Mouse (Mus musculus) forebrain, embryonic 11.5 days (tissue): ENCODE data around the gene Ppp2r5e. TPM values are rescaled to one million over a fixed set of nuclear protein-coding genes. Genes with fewer than 3 reads are reported as not detected.

Source experiments
- ATAC-seq: fragments of 200-750 bp; cut with Nextera tagmentation; replicated peaks from 2 replicates; pipeline ENCODE4 v1.8.0; 2017; ENCODE audit warnings: moderate TSS enrichment; ENCODE audit not compliant: low FRiP score
- DNase-seq: peaks from one replicate; pipeline ENCODE4 v3.0.0-alpha.2; 2017; ENCODE audit warnings: low spot score
- H3K27ac ChIP-seq: fragments of 300-500 bp; sonication (generic); 2 replicates; pipeline ENCODE4 v1.5.1; 2014; ENCODE audit warnings: low read depth, low read length
- H3K27me3 ChIP-seq: fragments of 300-500 bp; sonication (generic); 2 replicates; pipeline ENCODE4 v1.6.1; 2014; ENCODE audit warnings: mild to moderate bottlenecking, low read length, mixed read lengths; ENCODE audit not compliant: control insufficient read depth, insufficient read depth
- H3K36me3 ChIP-seq: fragments of 300-500 bp; sonication (generic); 2 replicates; pipeline ENCODE4 v1.6.1; 2014; ENCODE audit warnings: mild to moderate bottlenecking, low read length, moderate library complexity, mixed read lengths; ENCODE audit not compliant: control insufficient read depth, insufficient read depth
- H3K4me1 ChIP-seq: fragments of 300-500 bp; sonication (generic); replicated peaks from 2 replicates; pipeline ENCODE4 v1.6.1; 2014; ENCODE audit warnings: low read length, mixed read lengths; ENCODE audit not compliant: control insufficient read depth, insufficient read depth
- H3K4me2 ChIP-seq: fragments of 300-500 bp; sonication (generic); 2 replicates; pipeline ENCODE4 v1.6.1; 2014; ENCODE audit warnings: low read depth, mild to moderate bottlenecking, low read length, moderate library complexity, mixed read lengths; ENCODE audit not compliant: severe bottlenecking
- H3K4me3 ChIP-seq: fragments of 300-500 bp; sonication (generic); 2 replicates; pipeline ENCODE4 v1.5.1; 2014; ENCODE audit warnings: low read depth, low read length
- H3K9ac ChIP-seq: fragments of 300-500 bp; sonication (generic); 2 replicates; pipeline ENCODE4 v1.6.1; 2014; ENCODE audit warnings: low read length
- H3K9me3 ChIP-seq: fragments of 300-500 bp; sonication (generic); 2 replicates; pipeline ENCODE4 v1.6.1; 2016; ENCODE audit warnings: low read length, mixed read lengths; ENCODE audit not compliant: control insufficient read depth
- WGBS: fragments of 180-500 bp; shearing (Covaris S2); extraction: QIAGEN DNeasy Blood & Tissue Kit; methylation state at CpG from one replicate; pipeline ENCODE4 v1.1.7; 2014; 5-methylcytosine and 5-hydroxymethylcytosine counted together
- polyA plus RNA-seq: library from polyadenylated mRNA; unstranded; fragments of >200 nt; fragmentation: Nextera tagmentation; extraction: Ambion mirVana; gene quantifications from 2 replicates; pipeline ENCODE4 v1.2.1, GENCODE M21; 2014

Gene Ppp2r5e
- polyA plus RNA-seq, 1 experiment from 2014 or later: 26.1 TPM

- no peaks in the 10 kb centered on the region for H3K27me3 ChIP-seq
- no peak overlapping the region for H3K4me2 ChIP-seq
- H3K27ac ChIP-seq: no peak overlapping the region
- no peaks in the 10 kb centered on the region for H3K9me3 ChIP-seq
- no peaks in the 10 kb centered on the region for H3K36me3 ChIP-seq
- H3K9ac ChIP-seq: no peak overlapping the region
- 86% methylated on average over 7 of the region's 7 CpGs for WGBS
- no peak overlapping the region for H3K4me3 ChIP-seq
- DNase-seq: no peak
- H3K4me1 ChIP-seq: no peaks in the 10 kb centered on the region
- no peak for ATAC-seq
These were observed 171.7 kb downstream of the Ppp2r5e start for GRCm38 (mm10) chr12:75424359-75424758.

GRCm38 (mm10) chr12:75416681-75417080 is 179.4 kb downstream of the Ppp2r5e start, which contains the start of gene Gphb5:
TSS of gene Gphb5 (minus strand) at chr12:75416781.
- H3K27me3 ChIP-seq: no peaks in the 10 kb centered on the region
- no peak within 1 kb of the TSS for H3K9ac ChIP-seq
- H3K4me3 ChIP-seq: no peak within 1 kb of the TSS
- WGBS: 87% methylated on average over 4 of the region's 4 CpGs
- H3K4me2 ChIP-seq: no peak within 1 kb of the TSS
- H3K9me3 ChIP-seq: no peaks in the 10 kb centered on the region
- H3K36me3 ChIP-seq: no peaks in the 10 kb centered on the region
- H3K4me1 ChIP-seq: no peaks in the 10 kb centered on the region
- ATAC-seq: no peak
- no peak for DNase-seq
- H3K27ac ChIP-seq: no peak within 1 kb of the TSS

GRCm38 (mm10) chr12:75414991-75415390 is 181.1 kb downstream of the Ppp2r5e start:
- Histone ChIP-seq H3K9ac (no peak overlapping the region), H3K4me2 (no peak overlapping the region), H3K27me3 (no peaks in the 10 kb centered on the region), H3K36me3 (no peaks in the 10 kb centered on the region), H3K27ac (no peak overlapping the region), H3K4me3 (no peak overlapping the region), H3K9me3 (no peaks in the 10 kb centered on the region), H3K4me1 (no peaks in the 10 kb centered on the region)
- no peak for ATAC-seq
- WGBS: 75% methylated on average over 6 of the region's 6 CpGs
- DNase-seq: no peak

- DNase-seq: no peak
- H3K4me1 ChIP-seq: no peaks in the 10 kb centered on the region
- no peak for ATAC-seq
- WGBS: 87% methylated on average over 9 of the region's 9 CpGs
- no peak overlapping the region for H3K4me2 ChIP-seq
- no peaks in the 10 kb centered on the region for H3K36me3 ChIP-seq
- no peak overlapping the region for H3K27ac ChIP-seq
- no peaks in the 10 kb centered on the region for H3K27me3 ChIP-seq
- H3K4me3 ChIP-seq: no peak overlapping the region
- H3K9me3 ChIP-seq: no peaks in the 10 kb centered on the region
- no peak overlapping the region for H3K9ac ChIP-seq
These were observed 183.1 kb downstream of the Ppp2r5e start for GRCm38 (mm10) chr12:75412964-75413363.

Other genes starting within 250 kb of the Ppp2r5e start
- not detected in 2 replicates for gene Gphb5, start 179.5 kb downstream of the Ppp2r5e start, polyA plus RNA-seq
- gene Wdr89, start 73.3 kb upstream of the Ppp2r5e start, polyA plus RNA-seq: 10.6 and 11.9 TPM in 2 replicates
- gene Sgpp1, start 139.5 kb upstream of the Ppp2r5e start, polyA plus RNA-seq: 9.2 and 10.2 TPM in 2 replicates
- gene Syne2, start 221.9 kb upstream of the Ppp2r5e start, polyA plus RNA-seq: 117 and 127 TPM in 2 replicates